Mouse (Mus musculus): ENCODE results near the gene Ccr6.

Gene Ccr6

GRCm38 (mm10) chr17:8234537-8234936 lies 1.3 kb upstream of the Ccr6 start:
- DNase-seq (ENCODE audit: low spot score): no peak

- no peak for DNase-seq (ENCODE audit: low spot score)
Observed at GRCm38 (mm10) chr17:8238012-8238710, 2.3 kb downstream of the Ccr6 start.

DNA sequence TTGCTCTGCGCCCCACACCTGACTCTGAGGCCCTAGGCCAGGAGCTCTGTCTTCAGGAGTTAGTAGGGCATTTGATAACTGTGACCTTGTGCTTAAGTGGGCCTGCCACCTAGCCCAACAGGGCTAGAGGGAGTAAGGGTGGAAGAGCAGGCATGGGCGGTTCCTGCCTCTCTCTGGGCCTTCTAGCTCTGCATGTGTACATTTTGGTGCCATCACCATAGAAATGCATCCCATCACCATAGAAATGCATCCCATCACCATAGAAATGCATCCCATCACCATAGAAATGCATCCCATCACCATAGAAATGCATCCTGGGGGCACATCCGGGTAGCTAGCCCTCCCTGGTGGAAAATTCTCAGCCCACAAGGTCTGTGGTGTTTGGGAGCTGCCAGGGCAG lies 3.7 kb downstream of the Ccr6 start:
- DNase-seq (ENCODE audit: low spot score): no peak

- DNase-seq (ENCODE audit: low spot score): no peak
Observed at GRCm38 (mm10) chr17:8240517-8240916, 4.7 kb downstream of the Ccr6 start.

DNA sequence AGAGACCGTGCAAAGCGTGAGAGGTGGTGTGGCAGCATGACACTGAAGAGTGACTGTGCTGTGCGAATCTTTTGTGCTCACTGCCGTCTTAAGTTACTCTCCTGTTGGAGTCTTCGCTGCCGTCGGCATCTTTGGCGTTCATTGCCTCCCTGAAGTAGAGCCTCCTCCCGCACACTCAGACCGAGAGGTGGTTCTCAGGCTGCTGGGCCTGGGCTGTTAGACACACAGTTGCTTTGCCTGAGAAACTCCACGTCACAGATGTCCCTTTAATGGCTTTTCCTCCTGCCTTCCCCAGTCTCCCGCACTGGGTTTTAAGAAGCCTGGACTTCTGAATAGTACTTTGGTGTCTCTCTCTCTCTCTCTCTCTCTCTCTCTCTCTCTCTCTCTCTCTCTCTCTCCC lies 5.8 kb downstream of the Ccr6 start:
- DNase-seq (ENCODE audit: low spot score): no peak

DNA sequence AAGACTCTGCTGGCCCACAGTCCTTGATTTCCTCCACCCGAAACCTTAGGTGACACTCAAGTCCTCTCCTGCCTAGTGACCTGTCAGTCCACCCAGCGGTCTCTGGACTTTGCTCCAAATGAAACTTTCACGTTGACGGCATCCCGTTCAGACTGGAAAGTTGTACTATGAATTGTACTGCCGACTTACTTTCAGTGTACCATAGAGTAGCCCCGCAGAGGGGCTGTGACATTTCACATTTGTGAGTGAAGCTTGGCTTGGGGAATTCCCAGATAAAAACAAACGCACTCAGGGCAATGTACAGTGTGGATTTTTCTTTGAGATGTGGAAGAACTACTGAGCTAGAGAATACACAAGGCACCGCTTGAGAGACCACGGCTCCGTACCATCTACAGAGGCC lies 6.3 kb downstream of the Ccr6 start:
- no peak for DNase-seq (ENCODE audit: low spot score)

DNA sequence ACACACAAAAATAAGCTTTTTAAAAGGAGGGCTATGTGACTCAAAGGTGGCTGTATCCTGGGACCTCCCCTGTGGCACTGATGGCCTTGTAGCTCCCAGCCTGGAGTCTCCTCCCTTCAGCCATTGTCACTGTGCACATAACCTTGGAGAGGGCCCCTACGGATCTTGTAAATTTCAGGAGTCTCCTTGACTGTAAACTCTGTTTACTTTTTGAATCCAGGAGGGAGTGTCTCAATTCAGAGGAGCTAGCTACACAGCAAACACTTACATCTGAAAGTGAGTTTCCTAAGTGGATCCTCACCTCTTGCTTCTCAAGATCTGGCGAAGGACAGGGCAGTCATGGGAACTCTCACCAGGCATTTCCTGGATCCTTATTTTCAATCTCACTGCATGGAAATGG lies 8.3 kb downstream of the Ccr6 start:
- DNase-seq (ENCODE audit: low spot score): no peak

DNA sequence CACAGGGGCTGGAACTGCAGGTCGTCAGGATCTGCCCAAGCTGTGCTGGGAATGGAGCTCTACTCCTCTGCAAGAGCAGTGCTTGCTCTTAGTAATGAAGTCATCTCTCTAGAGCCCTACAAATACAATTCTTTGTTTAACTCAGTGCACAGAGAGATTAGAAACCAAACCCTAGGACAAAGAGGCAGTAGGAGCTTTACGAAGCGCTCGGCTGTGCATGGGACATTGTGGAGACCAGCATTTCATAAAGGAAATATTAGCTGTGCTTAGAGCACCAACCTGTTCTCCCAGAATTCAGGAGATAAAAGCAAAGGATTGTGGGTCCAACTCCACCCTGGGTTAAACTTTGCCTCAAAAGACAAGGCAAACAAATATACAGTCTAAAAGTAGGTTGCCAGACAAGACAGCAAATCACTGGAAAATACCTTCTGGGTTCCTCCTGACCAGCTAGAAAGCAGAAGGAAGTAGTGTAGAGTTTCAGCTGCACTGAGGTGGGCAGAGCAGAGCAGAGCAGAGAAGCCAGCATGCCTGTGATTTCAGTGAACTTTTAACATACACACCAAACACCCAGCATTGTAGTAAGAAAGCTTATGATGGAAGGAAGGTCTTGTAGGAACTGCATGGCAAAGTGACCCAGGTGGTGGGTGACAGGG lies 10.4 kb downstream of the Ccr6 start:
- DNase-seq (ENCODE audit: low spot score): no peak

DNA sequence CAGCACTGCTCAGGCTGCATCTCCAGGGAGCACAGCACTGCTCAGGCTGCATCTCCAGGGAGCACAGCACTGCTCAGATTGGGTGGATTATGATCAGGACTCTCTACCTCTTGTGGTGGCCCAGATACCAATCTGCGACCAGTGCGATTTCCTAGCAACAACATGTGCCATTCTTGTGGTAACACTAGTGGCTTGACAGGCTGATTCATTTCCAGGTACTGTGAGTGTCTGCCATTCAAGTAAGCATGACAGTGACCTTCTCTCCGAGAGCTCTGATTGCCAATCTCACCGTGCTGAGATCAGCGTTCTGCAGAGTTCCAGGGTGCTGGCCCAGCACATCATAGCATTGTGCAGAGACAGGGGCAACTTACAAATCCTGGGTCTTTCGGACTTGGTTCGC lies 15.9 kb downstream of the Ccr6 start:
- no peak for DNase-seq (ENCODE audit: low spot score)

GRCm38 (mm10) chr17:8254268-8254667 lies 18.4 kb downstream of the Ccr6 start:
- no peak for DNase-seq (ENCODE audit: low spot score)

GRCm38 (mm10) chr17:8254914-8255313 lies 19.1 kb downstream of the Ccr6 start:
- no peak for DNase-seq (ENCODE audit: low spot score)

GRCm38 (mm10) chr17:8255583-8255982 lies 19.7 kb downstream of the Ccr6 start:
- no peak for DNase-seq (ENCODE audit: low spot score)

GRCm38 (mm10) chr17:8256982-8257381 lies 21.1 kb downstream of the Ccr6 start:
- DNase-seq (ENCODE audit: low spot score): peak; percentile 38

GRCm38 (mm10) chr17:8264638-8265037 lies 28.8 kb downstream of the Ccr6 start:
- peak; percentile 90 for DNase-seq (ENCODE audit: low spot score)

DNA sequence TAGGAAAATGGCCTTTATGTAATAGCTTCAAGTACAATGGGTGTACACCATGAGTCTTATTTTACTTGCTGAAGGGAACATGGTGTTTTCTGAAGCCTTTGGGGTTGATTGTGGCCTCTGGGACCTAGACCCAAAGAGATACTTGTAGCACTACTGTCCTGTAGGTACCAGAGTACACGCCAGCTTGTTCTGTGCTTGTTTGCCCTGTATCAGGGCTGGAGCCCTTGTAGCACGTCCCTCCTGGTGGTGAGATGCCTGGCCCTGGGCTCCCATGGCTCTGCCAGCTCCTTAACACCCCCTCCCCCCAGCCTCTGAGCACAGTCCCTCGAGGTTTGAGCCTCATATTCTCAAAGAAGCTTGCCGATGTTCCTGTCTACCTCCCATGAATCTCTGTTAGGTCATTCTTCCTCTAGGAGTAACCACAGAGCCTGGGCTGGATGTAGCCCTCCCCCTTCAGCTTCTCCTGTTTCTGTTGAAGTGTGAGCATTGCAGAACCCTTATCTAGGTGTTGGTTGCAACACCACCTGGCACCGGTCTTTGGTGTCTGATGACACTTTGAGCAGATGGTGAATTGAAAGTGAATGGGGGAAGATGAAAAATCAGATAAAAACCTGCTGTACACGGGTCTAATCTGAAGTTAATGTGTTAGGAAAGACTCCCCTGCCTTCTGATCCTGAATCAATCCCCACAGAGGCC lies 36.4 kb downstream of the Ccr6 start:
- no peak for DNase-seq (ENCODE audit: low spot score)

DNA sequence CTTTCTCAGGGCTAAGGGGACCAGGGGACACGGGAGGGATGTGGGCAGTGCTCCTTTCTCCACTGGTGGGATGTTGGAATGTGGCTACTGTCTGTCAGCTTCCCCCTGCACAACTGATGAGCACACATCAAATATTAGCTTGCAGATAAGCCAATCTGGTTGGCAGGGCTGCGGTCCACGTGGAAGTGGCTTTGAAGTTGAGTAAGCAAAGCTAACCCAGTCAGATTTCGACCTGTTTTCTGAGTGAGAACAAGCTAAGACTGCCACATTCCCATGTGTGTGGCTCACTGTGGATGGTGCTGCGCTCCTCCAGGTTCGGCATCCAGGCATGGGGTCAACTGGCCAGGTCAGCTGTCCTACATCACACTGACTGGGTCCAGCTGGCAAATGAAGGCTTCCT lies 37.1 kb downstream of the Ccr6 start:
- DNase-seq (ENCODE audit: low spot score): no peak

- no peak for DNase-seq (ENCODE audit: low spot score)
Observed at GRCm38 (mm10) chr17:8276071-8276470, 40.2 kb downstream of the Ccr6 start.

- DNase-seq (ENCODE audit: low spot score): no peak
Observed at GRCm38 (mm10) chr17:8276680-8277079, 40.8 kb downstream of the Ccr6 start.

- DNase-seq (ENCODE audit: low spot score): no peak
Observed at GRCm38 (mm10) chr17:8277266-8277665, 41.4 kb downstream of the Ccr6 start.

DNA sequence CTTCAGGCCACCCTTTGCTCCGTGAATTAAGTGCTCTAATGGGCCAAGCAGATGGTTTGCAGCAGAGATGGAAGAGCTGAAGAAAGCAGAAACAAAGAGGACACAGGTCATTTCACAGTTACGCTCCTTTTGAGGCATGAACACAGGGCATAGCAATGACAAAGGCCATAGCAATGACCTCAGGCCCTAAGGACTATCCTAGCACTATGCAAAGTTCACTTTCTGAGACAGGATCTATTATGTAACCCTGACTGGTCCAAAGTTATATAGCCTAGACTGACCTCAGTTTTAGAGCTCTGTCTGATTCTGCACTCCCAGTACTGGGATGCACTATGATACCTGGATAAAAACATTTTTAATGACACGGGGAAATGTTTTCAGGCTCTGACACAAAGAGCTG lies 42.5 kb downstream of the Ccr6 start:
- DNase-seq (ENCODE audit: low spot score): no peak

- peak; percentile 87 for DNase-seq (ENCODE audit: low spot score)
Observed at GRCm38 (mm10) chr17:8282821-8283525, 47.1 kb downstream of the Ccr6 start, which contains the start of gene Mpc1. Gene Mpc1, plus strand, starts transcription at chr17:8282904.

DNA sequence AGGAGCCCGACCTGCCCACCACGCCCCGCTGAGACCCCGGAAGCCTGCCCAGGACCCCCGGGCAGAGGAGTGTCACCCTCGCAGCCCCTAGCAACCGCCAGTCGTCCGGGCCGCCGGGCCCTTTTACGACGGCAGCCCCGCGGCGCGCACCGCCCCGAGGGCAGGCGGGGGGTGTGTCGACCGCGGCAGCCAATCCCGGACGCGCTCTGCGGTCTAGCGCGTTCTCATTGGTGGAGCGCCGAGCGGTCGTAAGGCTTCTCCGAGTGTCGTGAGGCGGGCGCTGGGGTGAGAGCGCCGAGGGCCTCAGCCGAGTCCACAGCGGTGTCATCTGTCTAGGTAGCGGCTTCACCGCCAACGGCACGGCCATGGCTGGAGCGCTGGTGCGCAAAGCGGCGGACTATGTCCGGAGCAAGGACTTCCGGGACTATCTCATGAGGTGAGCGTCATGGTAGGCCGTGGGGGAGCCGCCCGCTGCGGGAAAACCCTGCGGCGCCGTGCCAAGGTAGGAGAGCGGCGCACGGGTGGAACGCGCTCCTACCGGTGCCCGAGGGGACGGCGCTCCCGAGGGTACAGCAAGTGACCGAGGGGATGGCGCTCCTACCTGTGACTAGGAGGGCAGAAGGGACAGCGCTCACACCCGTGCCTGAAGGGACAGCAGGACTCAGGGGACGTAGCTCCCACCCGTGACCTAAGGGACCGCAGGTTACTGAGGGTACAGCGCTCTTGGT lies 47.8 kb downstream of the Ccr6 start:
- DNase-seq (ENCODE audit: low spot score): peak; percentile 96

All from adipocyte (in vitro differentiated cells).